Mouse (Mus musculus): ENCODE results near the gene Ntf3.

- no peak for TF ChIP-seq CTCF (IDR thresholded peaks at IDR 0.05; ENCODE audit: insufficient read depth, low read depth, low read length)
- TF ChIP-seq POLR2A (IDR thresholded peaks at IDR 0.05; ENCODE audit: insufficient read depth, low read depth, low read length) = no peak
Measured at GRCm38 (mm10) chr6:126106051-126106797, 60.5 kb downstream of the Ntf3 start.

Measured in olfactory bulb, adult 2 months (tissue).